Mouse (Mus musculus): ENCODE measurements around the gene Lce3a. TPM values are rescaled to one million over a fixed set of nuclear protein-coding genes. Genes with fewer than 3 reads are reported as not detected.

Lce3a gene
- polyA plus RNA-seq (2012), result not detected in 2 replicates

DNA sequence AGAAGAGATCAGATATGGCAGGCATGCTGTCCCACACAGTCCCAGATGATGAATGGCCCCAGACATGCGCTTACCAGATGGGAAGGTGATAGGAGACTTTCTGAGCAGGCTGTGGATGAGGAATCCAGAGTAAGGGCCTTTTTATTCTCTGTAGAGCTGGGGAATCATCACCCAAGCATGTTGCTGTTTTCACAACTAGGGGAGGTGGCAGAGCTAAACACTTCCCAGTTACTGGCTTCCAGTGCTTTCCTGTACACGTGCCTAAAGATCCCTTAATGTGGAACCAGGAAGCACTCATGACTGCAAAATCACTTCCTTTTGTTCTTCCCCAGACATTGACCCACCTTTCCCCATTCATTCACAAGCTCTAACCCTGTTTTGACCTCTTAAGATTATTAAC lies at the start of gene Lce3a:
TSS of gene Lce3a (minus strand) at position 101 of the 400 bp plus-strand sequence.

DNA sequence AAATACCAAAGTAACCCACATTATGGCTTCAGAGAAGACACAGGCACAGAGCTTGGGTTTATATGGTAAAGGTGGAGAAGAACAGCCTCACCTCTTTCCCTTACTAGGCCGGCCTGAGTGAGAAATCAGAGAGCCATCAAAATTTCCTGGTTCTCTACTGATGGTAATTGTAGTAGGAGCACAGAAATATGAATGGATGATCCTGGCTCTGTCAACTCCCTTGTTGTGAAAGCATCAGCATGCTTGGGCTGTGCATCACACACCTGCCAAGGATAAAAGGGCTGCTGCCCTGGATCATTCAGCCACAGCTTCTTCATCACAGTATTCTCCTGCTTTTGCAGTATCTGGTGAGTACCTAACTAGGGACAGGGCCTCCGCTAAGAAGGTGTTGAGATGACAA lies 40.7 kb upstream of the Lce3a start, which contains the start of gene Lce3e:
TSS of gene Lce3e (plus strand) at position 301 of the 400 bp plus-strand sequence.

DNA sequence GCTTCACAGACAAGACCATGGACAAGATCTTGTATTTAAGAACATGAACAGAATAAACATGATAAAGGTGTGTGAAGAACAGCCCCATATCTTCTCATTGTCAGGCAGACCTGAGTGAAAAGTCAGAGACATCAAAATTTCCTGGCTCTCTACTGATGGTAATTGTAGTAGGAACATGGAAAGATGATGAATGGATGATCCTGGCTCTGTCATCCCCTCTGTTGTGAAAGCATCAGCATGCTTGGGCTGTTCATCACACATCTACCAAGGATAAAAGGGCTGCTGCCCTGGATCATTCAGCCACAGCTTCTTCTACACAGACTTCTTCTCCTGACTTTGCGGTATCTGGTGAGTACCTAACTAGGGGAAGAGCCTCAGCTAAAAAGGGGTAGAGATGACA lies 31.1 kb upstream of the Lce3a start, which contains the start of gene Lce3d:
TSS of gene Lce3d (plus strand) at position 301 of the 400 bp plus-strand sequence.

DNA sequence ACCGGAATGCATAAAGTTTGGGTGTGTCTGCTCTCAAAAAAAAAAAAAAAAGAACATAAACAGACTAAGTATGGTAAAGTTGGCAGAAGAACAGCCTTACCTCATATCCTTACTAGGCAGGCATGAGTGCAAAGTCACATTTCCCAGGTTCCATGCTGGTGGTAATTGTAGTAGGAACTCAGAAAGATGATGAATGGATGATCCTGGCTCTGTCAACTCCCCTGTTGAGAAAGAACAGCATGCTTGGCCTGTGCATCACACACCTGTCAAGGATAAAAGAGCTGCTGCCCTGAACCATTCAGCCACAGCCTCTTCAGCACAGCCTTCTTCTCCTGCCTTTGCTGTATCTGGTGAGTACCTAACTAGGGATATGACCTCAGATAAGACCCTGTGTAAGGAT lies 18.2 kb upstream of the Lce3a start, which contains the start of gene Lce3c:
TSS of gene Lce3c (plus strand) at position 301 of the 400 bp plus-strand sequence.

DNA sequence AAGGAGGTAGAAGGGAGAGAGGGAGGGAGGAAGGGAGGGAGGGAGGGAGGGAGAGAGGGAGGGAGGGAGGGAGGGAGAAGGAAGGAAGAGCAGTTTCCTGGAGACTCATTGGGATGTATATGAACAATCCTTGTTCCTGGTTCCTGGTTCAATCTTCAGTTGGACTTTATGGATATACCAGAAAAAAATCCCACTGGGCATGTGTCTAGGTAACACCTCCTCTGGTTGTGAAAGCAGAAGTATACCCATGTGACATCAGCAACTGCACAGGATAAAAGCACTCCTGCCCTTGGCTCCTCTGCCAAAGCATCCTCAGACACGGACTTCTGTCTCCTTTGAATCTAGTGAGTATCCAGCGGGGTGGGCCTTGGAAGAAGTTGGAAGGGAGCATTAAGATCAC lies 6.6 kb upstream of the Lce3a start, which contains the start of gene Lce3b:
TSS of gene Lce3b (plus strand) at position 301 of the 400 bp plus-strand sequence.

Other genes with a start within 250 kb of the Lce3a start
- not detected in 2 replicates for gene Lce1c, start 247.0 kb downstream of the Lce3a start, polyA plus RNA-seq (2012)
- gene Lce1d, start 239.0 kb downstream of the Lce3a start, polyA plus RNA-seq (2012), result not detected in 2 replicates
- not detected in 2 replicates for gene Lce1e, start 217.2 kb downstream of the Lce3a start, polyA plus RNA-seq (2012)
- not detected in 2 replicates for gene Lce1f, start 205.9 kb downstream of the Lce3a start, polyA plus RNA-seq (2012)
- not detected in 2 replicates for gene Gm38119, start 187.1 kb downstream of the Lce3a start, polyA plus RNA-seq (2012)
- gene Lce1g, start 173.9 kb downstream of the Lce3a start, polyA plus RNA-seq (2012), result not detected in 2 replicates
- gene Lce1h, start 161.2 kb downstream of the Lce3a start, polyA plus RNA-seq (2012), result not detected in 2 replicates
- gene Lce1i, start 147.3 kb downstream of the Lce3a start, polyA plus RNA-seq (2012), result not detected in 2 replicates
- gene Lce1j, start 135.7 kb downstream of the Lce3a start, polyA plus RNA-seq (2012), result not detected in 2 replicates
- not detected in 2 replicates for gene Lce1k, start 118.3 kb downstream of the Lce3a start, polyA plus RNA-seq (2012)
- not detected in 2 replicates for gene Kprp, start 99.0 kb downstream of the Lce3a start, polyA plus RNA-seq (2012)
- not detected in 2 replicates for gene Lce1l, start 74.9 kb downstream of the Lce3a start, polyA plus RNA-seq (2012)
- not detected in 2 replicates for gene 2310050C09Rik, start 56.0 kb downstream of the Lce3a start, polyA plus RNA-seq (2012)
- not detected in 2 replicates for gene Lce3b, start 6.7 kb upstream of the Lce3a start, polyA plus RNA-seq (2012)
- not detected in 2 replicates for gene Lce3c, start 18.3 kb upstream of the Lce3a start, polyA plus RNA-seq (2012)
- gene Lce3d, start 31.2 kb upstream of the Lce3a start, polyA plus RNA-seq (2012), result not detected in 2 replicates
- not detected in 2 replicates for gene Lce3e, start 40.8 kb upstream of the Lce3a start, polyA plus RNA-seq (2012)
- not detected in 2 replicates for gene Lce3f, start 66.0 kb upstream of the Lce3a start, polyA plus RNA-seq (2012)
- not detected in 2 replicates for gene Crct1, start 89.5 kb upstream of the Lce3a start, polyA plus RNA-seq (2012)
- not detected in 2 replicates for gene Lce1m, start 92.8 kb upstream of the Lce3a start, polyA plus RNA-seq (2012)
- gene Gm4858, start 142.6 kb upstream of the Lce3a start, polyA plus RNA-seq (2012), result not detected in 2 replicates
- not detected in 2 replicates for gene Crnn, start 218.6 kb upstream of the Lce3a start, polyA plus RNA-seq (2012)